Comparison of ENCODE assay signal across 8 mouse cellular contexts in the genomic region with DNA sequence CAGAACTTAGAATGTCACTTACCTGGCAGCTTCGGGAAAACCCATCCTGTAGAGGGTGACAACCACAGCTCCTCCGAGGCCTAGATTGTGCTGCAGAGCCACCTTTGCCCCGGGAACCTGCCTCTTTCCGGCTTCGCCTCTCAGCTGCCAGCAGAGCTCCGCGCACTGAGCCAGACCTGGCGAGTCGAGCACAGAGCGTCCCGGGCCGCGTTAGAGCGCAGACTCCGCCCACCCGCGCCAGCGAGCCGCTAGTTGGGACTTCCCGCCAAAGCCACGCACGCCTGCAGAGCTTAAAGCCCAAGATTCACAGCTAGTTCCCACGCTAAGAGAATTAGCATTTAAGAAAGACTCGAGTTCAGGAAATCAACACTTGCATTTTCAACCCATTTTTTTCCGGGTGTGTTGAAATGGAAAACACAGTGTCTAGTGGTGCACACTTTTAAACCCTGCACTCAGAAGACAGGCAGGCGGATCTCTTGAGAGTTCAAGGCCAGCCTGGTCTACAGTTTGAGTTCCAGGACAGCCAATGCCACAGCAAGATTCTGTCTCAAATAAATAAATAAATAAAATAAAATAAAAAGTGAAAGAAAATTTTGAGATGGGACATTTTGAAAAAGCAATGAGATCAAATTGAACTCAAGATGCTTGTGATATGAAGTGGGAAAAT. TPM values are rescaled to one million over a fixed set of nuclear protein-coding genes. Genes with fewer than 3 reads are reported as not detected.
A peak's percentile ranks its signal among the peaks of the same experiment; 100 is the strongest.
DNase-seq lines count a peak whose midpoint lies in the region; ATAC-seq lines count a peak whose summit lies in the region.

No protein-coding gene starts in this region.

- 2% methylated on average over 24 of the region's 26 CpGs for WGBS in hindbrain, embryonic 11.5 days

- H3K4me2 ChIP-seq in hindbrain, embryonic 11.5 days (replicated peaks; ENCODE audit: low read depth, low read length): peak overlapping the region; percentile 63

- H3K27ac ChIP-seq in hindbrain, embryonic 11.5 days (ENCODE audit: low read depth, low read length): no peak overlapping the region

- no peaks in the 10 kb centered on the region for H3K4me1 ChIP-seq in hindbrain, embryonic 11.5 days (replicated peaks; ENCODE audit: control insufficient read depth, insufficient read depth, low read length)

- peak; percentile 99 for ATAC-seq in frontal cortex, adult (ENCODE audit: low TSS enrichment)
- peak; percentile 96 for ATAC-seq in hindbrain, embryonic 11.5 days (ENCODE audit: low FRiP score)

- DNase-seq in MEL-GATA-1-ER (ENCODE audit: extremely low read depth, low read depth): peak; percentile 84
- DNase-seq in cerebellum, adult 8-10 months: peak; percentile 93
- DNase-seq in hindbrain, embryonic 11.5 days (ENCODE audit: low spot score): peak; percentile 96
- peak; percentile 87 to 94 for DNase-seq in layer of hippocampus, postnatal 10 days (ENCODE audit: low spot score in 2 of 2)
- DNase-seq in lung, postnatal 10 days: peak; percentile 98
- peak; percentile 96 for DNase-seq in ovary, postnatal 36 days (ENCODE audit: low spot score)
- DNase-seq in thymus, postnatal 25 days: peak; percentile 97

- peak overlapping the region; percentile 48 for H3K9ac ChIP-seq in hindbrain, embryonic 11.5 days (ENCODE audit: low read depth, low read length)

- no peaks in the 10 kb centered on the region for H3K27me3 ChIP-seq in hindbrain, embryonic 11.5 days (ENCODE audit: control insufficient read depth, insufficient read depth, low read length)

- H3K9me3 ChIP-seq in hindbrain, embryonic 11.5 days (ENCODE audit: control insufficient read depth, low read length): no peaks in the 10 kb centered on the region

- H3K36me3 ChIP-seq in hindbrain, embryonic 11.5 days (ENCODE audit: control insufficient read depth, insufficient read depth, low read length): no peaks in the 10 kb centered on the region

- peak overlapping the region; percentile 34 for H3K4me3 ChIP-seq in hindbrain, embryonic 11.5 days (ENCODE audit: low read depth, low read length)

RNA-seq across cellular contexts. Expression of a gene that starts 24.9 kb away (rescaled TPM):
- 0.33 and 0.43 TPM in 2 replicates for polyA plus RNA-seq in hindbrain, embryonic 11.5 days (2014; fragmentation: Nextera tagmentation; extraction: Ambion mirVana)
- 10 to 100 TPM; 14.4 to 14.8 TPM for total RNA-seq in layer of hippocampus, postnatal 10 days (2021)
